Mouse (Mus musculus): Measurements from ENCODE around the gene Sult3a2.
"Not testable (repeated sequence)": the region's sequence is repeated elsewhere in the genome, so short reads cannot be mapped to it uniquely, and the experiment has no call there.

Gene Sult3a2

DNA sequence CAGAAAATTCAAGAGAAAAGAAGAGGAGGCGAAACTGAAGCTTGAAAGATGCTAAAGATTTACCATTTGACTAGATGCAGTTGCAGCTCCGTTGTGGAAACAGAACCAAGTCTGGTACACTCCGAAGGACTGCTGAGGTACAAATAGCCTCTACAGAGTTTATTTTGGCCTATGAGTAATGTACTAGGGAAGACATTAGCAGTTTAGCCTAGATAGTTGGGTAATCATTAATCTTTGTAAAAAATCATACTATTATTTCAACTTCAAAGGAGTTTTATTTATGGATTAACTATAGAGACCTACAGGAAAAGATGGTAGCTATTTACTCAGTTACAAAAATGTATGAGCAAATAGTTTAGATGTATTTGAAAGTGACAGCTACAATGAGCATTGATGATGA is at the start of gene Sult3a2:
Gene Sult3a2, minus strand, starts transcription at position 101 of the 400 bp plus-strand sequence.
- DNase-seq (ENCODE audit: low spot score in 2 of 2): no peak

DNA sequence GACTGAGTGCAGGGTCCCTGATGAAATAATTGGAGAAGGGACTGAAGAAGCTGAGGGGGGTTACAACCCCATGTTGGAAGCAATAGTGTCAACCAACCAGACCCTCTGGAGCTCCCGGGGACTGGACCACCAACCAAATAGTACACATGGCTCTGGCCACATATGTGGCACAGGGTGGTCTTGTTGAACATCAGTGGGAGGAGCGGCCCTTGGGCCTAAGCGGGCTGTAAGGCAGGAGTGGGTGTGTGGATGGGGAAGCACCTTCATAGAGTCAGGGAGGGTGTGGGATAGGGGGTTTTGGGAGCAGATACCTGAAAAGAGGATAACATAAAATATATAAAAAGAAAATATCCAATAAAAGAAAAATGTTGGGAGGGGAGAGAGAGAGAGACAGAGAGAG is 34.4 kb upstream of the Sult3a2 start:
- DNase-seq (ENCODE audit: low spot score in 2 of 2): no peak

DNA sequence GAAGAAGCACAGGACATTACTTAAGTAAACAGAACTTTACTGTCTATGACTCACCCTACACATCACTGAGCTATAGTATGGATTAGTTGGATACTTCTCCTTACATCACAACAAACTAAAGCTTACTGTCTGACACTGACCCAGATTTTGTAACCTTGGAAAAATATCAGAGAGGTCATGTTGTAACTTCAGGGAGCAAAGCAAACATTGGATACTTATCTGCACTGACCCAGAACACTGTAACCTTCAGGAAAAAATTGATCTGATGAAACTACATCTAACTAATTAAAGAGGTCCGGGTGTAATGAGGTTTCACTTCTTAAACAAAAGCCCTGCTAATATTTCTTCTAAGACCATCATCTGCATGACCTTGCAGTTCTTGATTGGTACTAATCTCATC is 30.4 kb upstream of the Sult3a2 start:
- DNase-seq (ENCODE audit: low spot score in 2 of 2): no peak

DNA sequence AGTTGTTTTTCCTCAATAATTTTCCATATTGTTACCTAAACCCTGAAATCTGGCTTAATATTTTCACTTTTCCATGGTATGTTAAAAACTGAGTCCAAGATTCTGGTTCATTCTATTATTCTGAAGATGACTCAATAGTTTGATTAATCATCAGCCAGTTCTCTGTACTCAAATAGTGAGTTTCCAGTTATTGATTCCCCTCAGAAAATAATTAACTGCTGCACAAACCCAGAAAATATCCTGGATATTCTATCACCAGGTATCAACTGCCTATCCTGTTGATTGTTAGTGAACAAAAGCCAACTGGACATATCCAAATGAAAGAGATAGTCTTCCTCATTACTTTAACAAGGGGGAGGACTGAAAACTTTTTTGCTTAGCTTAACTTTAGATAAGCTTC is 27.8 kb upstream of the Sult3a2 start:
- DNase-seq (ENCODE audit: low spot score in 2 of 2): no peak

DNA sequence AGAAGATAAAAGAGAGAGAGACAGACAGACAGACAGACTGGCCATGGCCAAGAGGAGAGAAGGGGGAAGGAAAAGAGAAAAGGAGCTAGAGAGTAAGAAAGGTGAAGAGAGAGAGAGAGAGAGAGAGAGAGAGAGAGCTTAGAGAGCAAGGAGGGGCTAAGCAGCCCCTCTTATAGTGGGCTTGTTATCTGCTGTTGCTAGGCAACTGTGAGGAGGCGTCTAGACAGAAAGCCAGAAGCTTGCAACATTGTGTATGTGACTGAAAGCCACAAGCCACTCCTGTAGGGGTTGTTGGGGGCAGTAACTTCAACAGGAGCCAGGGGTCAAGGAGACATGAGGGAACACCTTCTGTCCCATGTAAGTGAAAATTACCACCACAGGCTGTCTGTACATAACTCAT is 25.3 kb upstream of the Sult3a2 start:
- no peak for DNase-seq (ENCODE audit: low spot score in 2 of 2)

DNA sequence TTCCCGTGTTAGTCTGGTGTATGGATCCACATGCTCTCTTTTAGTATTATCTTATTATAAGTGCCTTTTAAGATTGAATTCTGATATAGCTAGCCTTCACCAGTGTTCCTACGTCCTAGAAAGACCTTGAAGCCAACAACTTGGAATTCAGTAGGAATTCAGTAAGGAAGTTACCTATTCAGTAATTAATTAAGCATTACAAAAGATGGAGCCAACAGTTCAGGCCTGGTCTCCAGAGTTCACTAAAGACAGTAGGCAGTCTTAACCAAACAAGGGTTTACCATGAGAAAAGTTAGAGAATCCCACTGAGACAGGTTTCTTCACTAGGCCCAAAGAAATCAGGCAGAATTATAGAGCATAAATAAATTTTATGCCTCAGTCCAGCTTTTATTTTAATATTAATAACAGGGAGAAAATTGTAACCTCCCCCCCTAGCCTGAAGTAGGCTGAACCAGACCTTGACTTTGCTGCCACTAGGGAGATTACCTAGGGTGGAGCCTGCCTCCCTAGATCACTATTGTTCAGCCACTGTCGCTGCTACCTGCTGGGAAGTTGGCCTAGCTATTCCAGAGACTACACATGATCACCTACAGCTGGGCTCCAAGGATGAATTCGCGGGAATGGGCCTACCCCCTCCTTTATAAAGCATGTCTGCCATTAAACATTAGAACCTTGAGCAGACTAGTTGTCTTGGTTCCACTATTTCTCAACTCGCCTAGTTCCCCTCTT is 10.9 kb upstream of the Sult3a2 start:
- not testable (repeated sequence) for DNase-seq (ENCODE audit: low spot score in 2 of 2)

DNA sequence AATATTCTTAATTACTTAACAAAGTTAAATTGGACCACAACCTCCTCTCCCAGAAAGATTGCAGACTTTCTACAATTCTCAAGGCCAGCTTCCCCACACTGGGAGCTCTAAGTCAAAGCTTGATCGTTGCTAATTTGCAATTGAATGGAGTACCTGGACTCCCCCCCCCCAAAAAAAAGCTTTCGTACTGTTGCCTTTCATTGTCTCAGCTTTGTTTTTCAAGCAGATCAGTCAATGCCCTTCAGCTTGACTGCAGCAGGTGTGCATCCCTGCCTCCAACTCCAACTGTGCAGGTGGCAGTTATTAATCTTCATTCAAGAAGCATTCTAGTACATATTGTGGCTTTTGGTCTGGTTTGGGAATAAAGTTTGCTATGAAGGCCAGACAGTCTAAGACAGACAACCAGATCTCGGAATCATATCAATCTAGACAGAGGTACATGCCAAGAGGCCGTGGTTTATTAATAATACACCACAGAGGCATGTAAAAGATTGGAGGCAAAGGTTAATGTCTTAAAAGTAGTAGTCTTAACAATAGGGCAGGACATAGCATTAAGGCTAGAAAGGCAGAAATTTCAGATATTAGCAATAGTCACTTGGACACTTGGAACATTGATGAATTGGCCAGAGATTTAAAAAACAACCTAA is 9.9 kb upstream of the Sult3a2 start:
- DNase-seq (ENCODE audit: low spot score in 2 of 2): not testable (repeated sequence)

DNA sequence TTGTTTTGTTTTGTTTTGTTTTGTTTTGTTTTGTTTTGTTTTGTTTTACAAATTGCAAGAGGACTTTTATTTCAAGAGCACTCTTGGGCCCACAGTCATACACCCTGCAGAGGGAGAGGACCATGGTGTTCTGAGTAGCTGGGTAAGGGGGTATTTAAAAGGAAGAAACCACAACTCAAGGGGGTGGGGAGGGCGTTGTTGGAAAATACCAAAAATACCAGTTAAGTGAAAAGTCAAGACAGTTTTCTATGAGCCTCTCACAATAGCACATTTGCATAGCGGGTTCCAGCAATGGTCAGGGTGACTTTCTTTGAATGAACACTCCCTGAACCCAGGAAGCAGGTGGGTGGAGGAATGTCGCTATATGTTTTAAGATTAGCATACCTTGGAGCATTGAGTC is 5.7 kb upstream of the Sult3a2 start:
- DNase-seq (ENCODE audit: low spot score in 2 of 2): not testable (repeated sequence)

DNA sequence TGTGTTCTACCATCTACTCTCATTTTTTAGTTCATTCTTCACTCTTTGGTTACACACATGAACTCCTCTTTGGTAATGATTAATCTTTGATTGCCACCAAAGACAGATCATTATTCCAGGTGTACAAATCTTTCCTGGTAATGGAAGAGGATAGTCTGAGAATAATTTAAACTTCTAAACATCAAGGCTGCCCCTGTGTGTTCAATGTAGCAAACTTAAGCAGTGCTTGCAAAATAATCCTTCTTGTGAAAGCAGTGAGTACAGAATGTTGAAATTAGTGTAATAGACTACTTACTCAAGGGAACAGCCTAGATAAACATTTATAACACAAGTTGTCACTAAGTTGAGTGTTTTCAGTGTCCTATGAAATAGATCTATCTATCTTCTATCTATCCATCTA is 1.0 kb upstream of the Sult3a2 start:
- no peak for DNase-seq (ENCODE audit: low spot score in 2 of 2)

DNA sequence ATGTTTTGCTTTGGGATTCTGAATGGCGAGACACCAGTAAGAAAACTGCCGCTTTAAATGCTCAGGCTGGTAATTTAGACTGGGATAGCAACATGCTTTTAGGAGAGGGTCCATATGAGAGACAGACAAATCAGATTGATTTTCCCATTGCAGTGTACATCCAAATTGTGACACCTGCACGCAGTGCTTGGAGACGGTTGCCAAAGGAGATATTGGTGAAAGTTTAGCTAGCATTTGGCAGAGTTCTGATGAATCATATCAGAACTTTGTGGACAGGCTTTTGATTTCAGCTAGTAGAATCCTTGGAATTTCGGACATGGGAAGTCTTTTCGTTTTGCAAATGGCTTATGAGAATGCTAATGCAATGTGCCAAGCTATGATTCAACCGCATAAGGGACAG is 51.3 kb downstream of the Sult3a2 start:
- DNase-seq (ENCODE audit: low spot score in 2 of 2): not testable (repeated sequence)

DNA sequence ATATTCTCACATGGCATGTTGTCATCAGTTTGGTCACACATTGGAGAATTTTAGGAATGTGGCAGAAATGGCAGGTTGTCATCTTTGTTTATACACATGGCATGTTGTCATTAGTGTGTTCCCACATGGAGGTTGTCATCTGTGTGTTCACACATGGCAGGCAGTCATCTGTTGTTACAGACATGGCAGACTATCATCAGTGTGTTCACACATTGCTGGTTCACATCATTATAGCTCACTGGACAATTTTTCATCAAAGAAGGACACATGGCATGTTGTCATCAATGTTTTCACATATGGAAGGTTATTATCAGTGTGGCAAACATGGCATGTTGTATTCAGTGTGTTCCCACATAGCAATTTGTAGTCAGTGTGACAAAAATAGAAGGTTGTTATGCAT is 53.3 kb downstream of the Sult3a2 start:
- DNase-seq (ENCODE audit: low spot score in 2 of 2): no peak

DNA sequence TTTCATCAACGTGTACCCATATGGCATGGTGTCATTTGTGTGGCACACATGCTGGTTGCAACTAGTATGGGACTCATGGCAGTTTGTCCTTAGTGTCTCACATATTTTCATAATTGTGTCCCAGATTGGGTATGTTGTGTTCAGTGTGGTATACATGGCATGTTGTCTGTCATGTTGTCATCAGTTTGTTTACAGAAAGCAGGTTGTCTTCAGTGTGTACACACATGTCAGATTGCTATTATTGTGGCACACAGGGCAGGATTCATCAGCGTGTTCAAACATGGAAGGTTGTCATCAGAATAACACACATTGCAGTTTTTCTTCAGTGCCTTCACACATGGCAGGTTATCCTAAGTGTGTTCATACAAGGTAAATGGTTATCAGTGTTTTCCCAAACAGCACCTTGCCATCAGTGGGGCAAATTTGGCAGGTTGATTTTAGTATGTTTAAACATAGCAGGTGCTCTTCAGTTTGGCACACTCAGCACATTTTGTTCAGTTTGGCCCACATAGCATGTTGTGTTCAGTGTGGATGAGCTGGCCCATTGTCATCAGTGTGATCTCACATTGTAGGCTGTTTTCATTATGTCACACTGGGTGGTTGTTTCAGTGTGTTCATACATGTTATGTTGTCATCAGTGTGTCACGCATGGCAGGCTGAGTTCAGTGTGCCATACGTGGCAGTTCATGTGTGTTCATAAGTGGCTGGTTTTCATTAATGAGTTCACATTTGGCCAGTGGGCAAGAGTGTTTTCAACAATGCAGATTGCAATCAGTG is 53.9 kb downstream of the Sult3a2 start:
- no peak for DNase-seq (ENCODE audit: low spot score in 2 of 2)

DNA sequence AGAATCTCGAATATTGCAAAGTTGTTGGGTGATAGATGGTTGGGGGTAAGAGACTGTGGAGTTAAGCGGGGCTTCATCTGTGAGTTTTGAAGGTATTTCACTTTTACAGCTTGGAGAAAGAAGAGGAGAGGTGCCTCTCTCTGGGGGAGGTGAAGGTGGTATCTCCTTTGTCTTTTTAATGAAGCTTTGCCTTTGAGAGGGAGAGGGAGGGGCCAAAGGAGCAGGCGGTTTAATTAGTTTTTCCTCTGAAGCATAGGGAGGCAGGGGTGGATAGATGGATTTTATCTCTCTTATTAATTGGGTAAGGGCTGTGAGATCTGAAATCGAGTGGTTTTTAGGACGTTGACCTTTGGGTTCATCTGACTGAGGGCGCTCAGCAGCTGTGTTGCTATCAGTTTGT is 62.7 kb downstream of the Sult3a2 start:
- no peak for DNase-seq (ENCODE audit: low spot score in 2 of 2)

DNA sequence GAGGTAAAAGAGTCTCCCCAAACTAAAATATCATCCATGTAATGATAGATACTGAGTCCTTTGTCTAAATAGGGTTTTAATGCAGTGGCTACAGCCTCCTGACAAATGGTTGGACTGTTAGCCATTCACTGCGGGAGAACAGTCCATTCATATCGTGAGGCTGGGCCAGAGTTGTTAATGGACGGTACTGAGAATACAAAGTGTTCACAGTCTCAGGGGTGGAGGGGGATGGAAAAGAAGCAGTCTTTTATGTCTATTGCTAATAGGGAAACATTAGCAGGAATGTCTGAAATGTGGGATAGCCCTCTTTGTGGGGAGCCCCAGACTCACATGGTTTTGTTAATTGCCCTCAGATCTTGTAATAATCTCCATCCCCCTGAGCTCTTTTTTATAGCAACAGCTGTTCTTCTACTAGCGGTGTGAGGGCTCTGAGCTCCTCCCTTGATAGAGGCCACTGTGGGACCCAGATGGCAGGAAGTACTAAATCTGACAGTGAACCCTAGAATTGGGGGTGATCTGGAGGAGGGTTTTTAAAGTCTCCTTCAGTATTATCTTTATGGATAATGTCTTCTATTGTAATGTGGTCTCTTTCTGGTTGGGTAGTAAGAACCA is 64.6 kb downstream of the Sult3a2 start:
- DNase-seq (ENCODE audit: low spot score in 2 of 2): no peak
